Mouse (Mus musculus) lung, adult 2 months (tissue): ENCODE measurements around the gene Macrod2.

ENCODE experiments used
- CTCF ChIP-seq: fragments of 200-500 bp; IDR thresholded peaks from 2 replicates; pipeline ENCODE4 v1.5.1; 2011; ENCODE audit warnings: mild to moderate bottlenecking, low read length, control low read depth; ENCODE audit not compliant: insufficient read depth
- POLR2A ChIP-seq: fragments of 200-500 bp; IDR thresholded peaks from 2 replicates; pipeline ENCODE4 v1.6.1; 2011; ENCODE audit warnings: low read depth, mild to moderate bottlenecking, control low read depth, low read length, borderline replicate concordance; ENCODE audit errors: extremely low read depth

- TF ChIP-seq CTCF = no peak
- no peak for TF ChIP-seq POLR2A
Measured at GRCm38 (mm10) chr2:140596906-140597305, 201.8 kb downstream of the Macrod2 start.
